Mouse (Mus musculus): ENCODE measurements around the gene Nsun2. TPM values are rescaled to one million over a fixed set of nuclear protein-coding genes. Genes with fewer than 3 reads are reported as not detected.

The Nsun2 gene
- polyA plus RNA-seq, 1 experiment from 2014 or later: 82.8 TPM

DNA sequence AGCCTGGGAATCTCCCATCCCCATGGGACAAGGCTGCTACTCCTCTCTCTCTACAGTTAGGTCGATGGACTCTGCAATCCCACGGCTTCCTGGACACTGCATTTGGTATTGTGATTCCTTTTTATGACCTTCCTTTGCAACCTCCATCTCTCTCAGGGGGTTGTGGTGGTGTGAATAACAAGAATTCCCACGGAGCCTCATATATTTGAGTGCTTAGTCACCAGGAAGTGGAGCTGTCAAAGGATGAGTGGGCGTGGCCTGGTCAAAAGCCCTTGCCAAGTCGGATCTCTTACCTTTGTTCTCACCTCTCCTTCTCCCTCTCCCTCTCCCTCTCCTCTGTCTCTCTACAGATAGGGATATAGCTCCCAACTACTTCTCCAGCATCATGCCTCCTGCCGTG, 52.3 kb downstream of the Nsun2 start:
- no peak for DNase-seq
- WGBS: 65% methylated on average over 6 of the region's 6 CpGs
- Histone ChIP-seq H3K36me3 (ENCODE audit: control insufficient read depth, insufficient read depth, low read length) (no peaks in the 10 kb centered on the region), H3K4me2 (ENCODE audit: low read length) (no peak overlapping the region), H3K27ac (replicated peaks; ENCODE audit: low read depth, low read length) (no peak overlapping the region), H3K9me3 (ENCODE audit: control insufficient read depth, low read length) (no peaks in the 10 kb centered on the region), H3K27me3 (ENCODE audit: control insufficient read depth, insufficient read depth, low read length) (no peaks in the 10 kb centered on the region), H3K4me1 (ENCODE audit: control insufficient read depth, insufficient read depth, low read length) (no peaks in the 10 kb centered on the region), H3K4me3 (replicated peaks; ENCODE audit: low read depth, low read length) (no peak overlapping the region), H3K9ac (replicated peaks; ENCODE audit: low read length) (no peak overlapping the region)
- ATAC-seq (ENCODE audit: low FRiP score, low TSS enrichment): no peak

DNA sequence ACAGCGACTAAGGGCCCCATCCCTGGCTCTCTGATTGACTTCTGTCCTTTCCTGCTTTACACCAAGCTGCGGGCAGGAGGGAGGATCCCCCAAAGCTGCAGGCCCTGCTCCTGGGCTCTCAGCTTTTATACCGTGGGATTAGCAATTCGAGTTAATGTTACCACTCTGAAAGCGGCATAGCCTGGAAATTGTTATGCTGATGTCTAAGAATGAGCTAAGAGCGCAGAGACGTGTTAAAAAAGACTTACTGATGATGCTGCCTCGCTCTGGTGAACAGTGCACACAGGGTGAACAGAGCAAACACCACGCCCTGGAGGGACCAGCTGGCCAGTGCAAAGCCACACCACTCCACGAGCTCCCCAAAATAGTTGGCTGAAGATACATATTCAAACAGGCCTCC, 52.8 kb downstream of the Nsun2 start:
- no peaks in the 10 kb centered on the region for H3K27me3 ChIP-seq (ENCODE audit: control insufficient read depth, insufficient read depth, low read length)
- no peak overlapping the region for H3K4me2 ChIP-seq (ENCODE audit: low read length)
- no peaks in the 10 kb centered on the region for H3K36me3 ChIP-seq (ENCODE audit: control insufficient read depth, insufficient read depth, low read length)
- no peak overlapping the region for H3K27ac ChIP-seq (replicated peaks; ENCODE audit: low read depth, low read length)
- 48% methylated on average over 10 of the region's 10 CpGs for whole genome bisulfite sequencing
- DNase-seq (no peak), ATAC-seq (ENCODE audit: low FRiP score, low TSS enrichment) (no peak)
- H3K9ac ChIP-seq (replicated peaks; ENCODE audit: low read length): no peak overlapping the region
- no peaks in the 10 kb centered on the region for H3K9me3 ChIP-seq (ENCODE audit: control insufficient read depth, low read length)
- H3K4me1 ChIP-seq (ENCODE audit: control insufficient read depth, insufficient read depth, low read length): no peaks in the 10 kb centered on the region
- no peak overlapping the region for H3K4me3 ChIP-seq (replicated peaks; ENCODE audit: low read depth, low read length)

DNA sequence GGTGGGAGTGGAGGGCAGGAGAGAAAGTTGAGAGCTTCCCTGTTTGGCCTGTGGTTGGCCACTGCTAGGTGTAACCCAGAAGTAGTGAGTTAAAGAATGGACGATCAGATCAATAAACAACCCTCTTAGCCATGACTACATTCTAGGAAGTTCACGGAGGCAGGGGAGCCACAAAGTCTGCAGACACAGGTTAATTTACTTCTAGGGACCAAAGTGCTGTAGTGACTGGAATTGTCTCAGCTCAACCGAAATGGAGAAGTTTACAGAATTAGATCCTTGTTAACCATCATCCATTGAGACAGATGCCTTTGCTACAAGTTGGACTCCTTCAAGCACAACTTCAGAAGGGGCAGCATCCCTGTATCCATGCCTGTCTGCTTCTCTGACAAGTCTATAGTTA, 54.3 kb downstream of the Nsun2 start:
- Histone ChIP-seq H3K9me3 (ENCODE audit: control insufficient read depth, low read length) (no peaks in the 10 kb centered on the region), H3K36me3 (ENCODE audit: control insufficient read depth, insufficient read depth, low read length) (no peaks in the 10 kb centered on the region), H3K4me3 (replicated peaks; ENCODE audit: low read depth, low read length) (no peak overlapping the region), H3K4me1 (ENCODE audit: control insufficient read depth, insufficient read depth, low read length) (no peaks in the 10 kb centered on the region), H3K27me3 (ENCODE audit: control insufficient read depth, insufficient read depth, low read length) (no peaks in the 10 kb centered on the region), H3K9ac (replicated peaks; ENCODE audit: low read length) (no peak overlapping the region), H3K4me2 (ENCODE audit: low read length) (no peak overlapping the region), H3K27ac (replicated peaks; ENCODE audit: low read depth, low read length) (no peak overlapping the region)
- 82% methylated on average over 3 of the region's 3 CpGs for WGBS
- no peak for DNase-seq
- ATAC-seq (ENCODE audit: low FRiP score, low TSS enrichment): no peak

DNA sequence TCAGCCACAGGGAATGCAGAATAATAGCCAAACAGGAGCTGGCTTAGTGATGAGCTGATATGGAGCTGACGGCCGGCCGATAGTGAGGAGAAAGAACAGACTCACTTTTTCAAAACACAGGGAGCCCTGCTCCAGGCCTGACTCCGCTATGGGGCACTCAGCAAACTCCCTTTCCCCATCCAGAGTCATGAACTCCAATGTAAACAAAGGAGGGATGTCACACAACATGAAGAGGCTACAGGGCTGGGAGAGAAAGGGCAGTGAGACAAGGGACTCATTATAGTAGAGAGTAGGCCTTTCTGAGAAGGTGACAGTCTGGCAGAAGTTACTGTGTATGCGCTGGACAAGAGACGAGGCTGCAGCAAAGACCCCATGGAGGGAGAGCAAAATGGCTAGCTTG, 54.7 kb downstream of the Nsun2 start:
- WGBS: 79% methylated on average over 6 of the region's 6 CpGs
- DNase-seq (no peak), ATAC-seq (ENCODE audit: low FRiP score, low TSS enrichment) (no peak)

DNA sequence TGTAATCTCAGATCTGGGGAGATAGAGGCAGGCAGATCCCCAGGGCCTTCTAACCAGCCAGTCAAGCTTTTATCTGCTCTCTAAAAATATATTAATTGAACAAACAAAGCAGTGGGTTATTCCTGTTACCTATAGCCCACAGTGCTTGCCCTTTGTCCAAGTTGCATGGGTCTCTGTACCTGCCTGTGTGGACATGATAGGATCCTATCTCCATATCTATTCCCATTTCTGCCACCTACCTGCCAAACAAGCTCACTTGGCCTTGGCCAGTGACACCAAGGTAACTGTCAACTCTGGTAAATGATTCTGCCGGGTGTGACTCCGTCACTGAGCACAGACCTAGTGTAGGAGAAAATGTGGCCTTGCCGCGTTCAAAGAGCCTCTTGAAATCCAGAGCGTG, 57.8 kb downstream of the Nsun2 start:
- no peak overlapping the region for H3K4me2 ChIP-seq (ENCODE audit: low read length)
- H3K27ac ChIP-seq (replicated peaks; ENCODE audit: low read depth, low read length): no peak overlapping the region
- H3K9me3 ChIP-seq (ENCODE audit: control insufficient read depth, low read length): no peaks in the 10 kb centered on the region
- no peaks in the 10 kb centered on the region for H3K36me3 ChIP-seq (ENCODE audit: control insufficient read depth, insufficient read depth, low read length)
- no peak for ATAC-seq (ENCODE audit: low FRiP score, low TSS enrichment)
- no peaks in the 10 kb centered on the region for H3K4me1 ChIP-seq (ENCODE audit: control insufficient read depth, insufficient read depth, low read length)
- no peak overlapping the region for H3K4me3 ChIP-seq (replicated peaks; ENCODE audit: low read depth, low read length)
- 96% methylated on average over 5 of the region's 5 CpGs for WGBS
- H3K9ac ChIP-seq (replicated peaks; ENCODE audit: low read length): no peak overlapping the region
- H3K27me3 ChIP-seq (ENCODE audit: control insufficient read depth, insufficient read depth, low read length): no peaks in the 10 kb centered on the region
- no peak for DNase-seq

More for the DNA sequence above, 54.7 kb downstream of the Nsun2 start:
- Histone ChIP-seq H3K27ac (replicated peaks; ENCODE audit: low read depth, low read length) (no peak overlapping the region), H3K4me2 (ENCODE audit: low read length) (no peak overlapping the region), H3K36me3 (ENCODE audit: control insufficient read depth, insufficient read depth, low read length) (no peaks in the 10 kb centered on the region), H3K4me3 (replicated peaks; ENCODE audit: low read depth, low read length) (no peak overlapping the region), H3K9me3 (ENCODE audit: control insufficient read depth, low read length) (no peaks in the 10 kb centered on the region), H3K27me3 (ENCODE audit: control insufficient read depth, insufficient read depth, low read length) (no peaks in the 10 kb centered on the region), H3K4me1 (ENCODE audit: control insufficient read depth, insufficient read depth, low read length) (no peaks in the 10 kb centered on the region), H3K9ac (replicated peaks; ENCODE audit: low read length) (no peak overlapping the region)

DNA sequence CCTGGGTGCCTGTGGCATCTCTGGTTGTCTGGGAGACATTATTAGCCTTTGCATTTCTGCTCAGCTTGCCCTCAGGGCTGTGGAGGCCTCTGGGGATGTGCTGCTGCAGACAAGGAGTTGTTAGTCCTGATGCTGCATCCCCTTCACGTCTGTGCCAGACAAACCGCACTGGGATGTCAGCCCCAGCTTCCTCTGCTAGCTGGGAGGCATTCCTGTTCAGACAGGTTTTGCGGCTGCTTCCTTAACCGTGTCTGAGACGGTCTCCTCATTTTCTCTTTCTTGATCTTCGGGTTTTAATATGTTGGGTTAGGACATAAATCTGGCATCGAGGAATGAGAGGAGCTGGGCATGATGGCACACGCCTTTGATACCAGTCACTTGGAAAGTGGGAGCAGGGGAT, 58.7 kb downstream of the Nsun2 start:
- DNase-seq (peak; percentile 10), ATAC-seq (ENCODE audit: low FRiP score, low TSS enrichment) (no peak)
- no peaks in the 10 kb centered on the region for H3K9me3 ChIP-seq (ENCODE audit: control insufficient read depth, low read length)
- H3K36me3 ChIP-seq (ENCODE audit: control insufficient read depth, insufficient read depth, low read length): no peaks in the 10 kb centered on the region
- H3K9ac ChIP-seq (replicated peaks; ENCODE audit: low read length): no peak overlapping the region
- H3K4me1 ChIP-seq (ENCODE audit: control insufficient read depth, insufficient read depth, low read length): no peaks in the 10 kb centered on the region
- no peak overlapping the region for H3K27ac ChIP-seq (replicated peaks; ENCODE audit: low read depth, low read length)
- H3K4me3 ChIP-seq (replicated peaks; ENCODE audit: low read depth, low read length): no peak overlapping the region
- WGBS: 83% methylated on average over 8 of the region's 8 CpGs
- no peak overlapping the region for H3K4me2 ChIP-seq (ENCODE audit: low read length)
- H3K27me3 ChIP-seq (ENCODE audit: control insufficient read depth, insufficient read depth, low read length): no peaks in the 10 kb centered on the region

DNA sequence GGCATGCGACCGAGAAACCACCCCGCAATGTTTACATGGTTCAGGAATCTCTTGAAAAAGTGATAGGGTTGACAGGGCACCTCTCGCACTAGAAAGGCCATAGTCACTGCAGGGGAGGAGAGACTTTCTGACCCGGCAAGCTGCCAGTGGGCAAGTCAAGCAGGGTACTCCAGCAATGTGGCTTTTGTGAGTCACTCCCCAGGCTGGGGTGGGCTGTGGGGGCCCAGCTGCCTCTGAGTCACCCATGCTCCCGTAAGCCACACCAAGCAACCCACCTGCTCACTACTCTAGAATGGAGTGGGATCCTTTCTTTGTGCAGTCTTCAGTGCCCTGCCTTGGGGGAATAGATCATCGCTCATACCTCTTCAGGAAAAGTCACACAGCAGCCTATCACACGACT, 59.9 kb downstream of the Nsun2 start:
- DNase-seq (no peak), ATAC-seq (ENCODE audit: low FRiP score, low TSS enrichment) (no peak)
- no peaks in the 10 kb centered on the region for H3K4me1 ChIP-seq (ENCODE audit: control insufficient read depth, insufficient read depth, low read length)
- H3K36me3 ChIP-seq (ENCODE audit: control insufficient read depth, insufficient read depth, low read length): no peaks in the 10 kb centered on the region
- no peak overlapping the region for H3K9ac ChIP-seq (replicated peaks; ENCODE audit: low read length)
- H3K27me3 ChIP-seq (ENCODE audit: control insufficient read depth, insufficient read depth, low read length): no peaks in the 10 kb centered on the region
- no peak overlapping the region for H3K4me3 ChIP-seq (replicated peaks; ENCODE audit: low read depth, low read length)
- WGBS: 77% methylated on average over 8 of the region's 8 CpGs
- H3K4me2 ChIP-seq (ENCODE audit: low read length): no peak overlapping the region
- no peak overlapping the region for H3K27ac ChIP-seq (replicated peaks; ENCODE audit: low read depth, low read length)
- no peaks in the 10 kb centered on the region for H3K9me3 ChIP-seq (ENCODE audit: control insufficient read depth, low read length)

DNA sequence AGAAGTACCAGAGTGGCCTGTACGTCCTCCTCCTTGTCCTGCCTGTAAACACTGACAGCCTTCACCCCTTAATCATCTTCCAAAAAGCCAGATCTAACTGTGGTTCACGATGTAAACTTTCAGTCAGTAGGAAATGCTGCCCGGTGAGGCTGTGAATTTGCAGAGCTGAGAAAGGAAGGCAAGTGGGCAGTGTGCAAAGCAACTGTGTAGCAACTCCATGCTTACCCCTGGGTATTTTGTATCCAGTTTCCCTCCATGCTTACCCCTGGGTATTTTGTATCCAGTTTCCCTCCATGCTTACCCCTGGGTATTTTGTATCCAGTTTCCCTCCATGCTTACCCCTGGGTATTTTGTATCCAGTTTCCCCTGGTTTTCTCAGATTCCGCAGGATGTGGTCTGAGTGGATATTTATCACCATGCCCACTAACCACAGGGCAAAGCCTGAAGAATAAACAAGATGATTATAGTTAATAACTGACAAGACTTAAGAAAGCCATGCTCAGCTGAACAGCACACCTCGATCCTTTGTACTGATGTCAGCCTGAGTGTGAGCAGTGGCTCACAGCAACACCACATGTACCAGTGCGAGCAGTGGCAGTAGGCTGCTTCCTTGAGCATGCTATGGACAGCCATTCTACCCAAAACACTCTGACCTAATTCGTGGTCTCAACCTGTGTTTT, 61.2 kb downstream of the Nsun2 start:
- Histone ChIP-seq H3K4me3 (replicated peaks; ENCODE audit: low read depth, low read length) (no peak overlapping the region), H3K4me1 (ENCODE audit: control insufficient read depth, insufficient read depth, low read length) (no peaks in the 10 kb centered on the region), H3K9ac (replicated peaks; ENCODE audit: low read length) (no peak overlapping the region), H3K27me3 (ENCODE audit: control insufficient read depth, insufficient read depth, low read length) (no peaks in the 10 kb centered on the region), H3K4me2 (ENCODE audit: low read length) (no peak overlapping the region), H3K36me3 (ENCODE audit: control insufficient read depth, insufficient read depth, low read length) (no peaks in the 10 kb centered on the region), H3K27ac (replicated peaks; ENCODE audit: low read depth, low read length) (no peak overlapping the region), H3K9me3 (ENCODE audit: control insufficient read depth, low read length) (no peaks in the 10 kb centered on the region)
- 91% methylated on average over 7 of the region's 7 CpGs for WGBS
- ATAC-seq (ENCODE audit: low FRiP score, low TSS enrichment) (no peak), DNase-seq (no peak)

DNA sequence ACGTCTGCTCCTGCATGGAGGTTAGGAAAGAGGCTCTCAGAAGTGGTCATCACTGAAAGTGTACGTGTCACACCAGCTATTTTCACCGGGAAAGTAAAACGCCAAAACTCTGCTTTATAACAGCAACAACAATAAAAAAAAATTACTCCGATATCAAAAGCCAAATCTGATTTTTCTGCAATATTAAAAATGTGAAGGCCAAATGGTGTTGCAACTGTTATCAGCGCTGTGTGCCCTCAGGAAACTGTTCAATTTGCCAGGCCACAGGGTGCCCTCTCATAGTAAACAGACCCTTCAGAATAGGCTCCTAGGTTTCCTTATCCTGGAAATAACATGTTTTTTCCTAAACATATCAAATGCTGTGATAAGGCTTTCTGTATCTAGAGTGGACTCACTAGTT, 62.4 kb downstream of the Nsun2 start:
- WGBS: 91% methylated on average over 6 of the region's 6 CpGs
- Histone ChIP-seq H3K9me3 (ENCODE audit: control insufficient read depth, low read length) (no peaks in the 10 kb centered on the region), H3K36me3 (ENCODE audit: control insufficient read depth, insufficient read depth, low read length) (no peaks in the 10 kb centered on the region), H3K27me3 (ENCODE audit: control insufficient read depth, insufficient read depth, low read length) (no peaks in the 10 kb centered on the region), H3K4me1 (ENCODE audit: control insufficient read depth, insufficient read depth, low read length) (no peaks in the 10 kb centered on the region), H3K27ac (replicated peaks; ENCODE audit: low read depth, low read length) (no peak overlapping the region), H3K9ac (replicated peaks; ENCODE audit: low read length) (no peak overlapping the region), H3K4me2 (ENCODE audit: low read length) (no peak overlapping the region), H3K4me3 (replicated peaks; ENCODE audit: low read depth, low read length) (no peak overlapping the region)
- ATAC-seq (ENCODE audit: low FRiP score, low TSS enrichment) (no peak), DNase-seq (no peak)
